Mouse (Mus musculus) ovary, postnatal 14 days (tissue): ENCODE measurements around the gene Lbhd1.
"Not testable (repeated sequence)": the region's sequence is repeated elsewhere in the genome, so short reads cannot be mapped to it uniquely, and the experiment has no call there.

Source experiments
- DNase-seq: peaks from one replicate; pipeline ENCODE4 v3.0.0; 2022; ENCODE audit warnings: low spot score

The Lbhd1 gene

GRCm38 (mm10) chr19:8883616-8884015 lies at the start of gene Lbhd1, which contains the start of gene Gm49403:
Lbhd1 (plus strand) TSS chr19:8883732.
Gm49403 (plus strand) TSS chr19:8883930.
- DNase-seq, result no peak

- not testable (repeated sequence) for DNase-seq
Observed at GRCm38 (mm10) chr19:8836327-8836726, 47.2 kb upstream of the Lbhd1 start.

- peak; percentile 66 for DNase-seq
Observed at GRCm38 (mm10) chr19:8837251-8837791, 46.2 kb upstream of the Lbhd1 start, which contains the start of gene Bscl2. Bscl2 (plus strand) TSS chr19:8837467.

- peak; percentile 44 for DNase-seq
Observed at GRCm38 (mm10) chr19:8838041-8838730, 45.3 kb upstream of the Lbhd1 start.

- no peak for DNase-seq
Observed at GRCm38 (mm10) chr19:8839103-8839907, 44.2 kb upstream of the Lbhd1 start, which contains the start of gene Gng3. Gng3 (minus strand) TSS chr19:8839194.

GRCm38 (mm10) chr19:8839908-8840791 lies 43.4 kb upstream of the Lbhd1 start:
- no peak for DNase-seq

GRCm38 (mm10) chr19:8841012-8841411 lies 42.5 kb upstream of the Lbhd1 start:
- DNase-seq, result no peak

GRCm38 (mm10) chr19:8842961-8843360 lies 40.6 kb upstream of the Lbhd1 start:
- DNase-seq, result no peak

GRCm38 (mm10) chr19:8844371-8845129 lies 39.0 kb upstream of the Lbhd1 start:
- peak; percentile 80 for DNase-seq

- DNase-seq, result no peak
Observed at GRCm38 (mm10) chr19:8848356-8848755, 35.2 kb upstream of the Lbhd1 start.

GRCm38 (mm10) chr19:8850402-8850901 lies 33.1 kb upstream of the Lbhd1 start, which contains the start of gene Lrrn4cl:
Lrrn4cl (plus strand) TSS chr19:8850768.
- DNase-seq, result peak; percentile 39

GRCm38 (mm10) chr19:8851639-8852038 lies 31.9 kb upstream of the Lbhd1 start:
- DNase-seq, result no peak

GRCm38 (mm10) chr19:8852236-8852928 lies 31.1 kb upstream of the Lbhd1 start:
- DNase-seq, result no peak

GRCm38 (mm10) chr19:8853117-8853516 lies 30.4 kb upstream of the Lbhd1 start:
- DNase-seq, result no peak

- no peak for DNase-seq
Observed at GRCm38 (mm10) chr19:8857689-8858088, 25.8 kb upstream of the Lbhd1 start.

- DNase-seq, result no peak
Observed at GRCm38 (mm10) chr19:8859018-8859417, 24.5 kb upstream of the Lbhd1 start.

- no peak for DNase-seq
Observed at GRCm38 (mm10) chr19:8864265-8864664, 19.3 kb upstream of the Lbhd1 start.

GRCm38 (mm10) chr19:8870381-8870780 lies 13.2 kb upstream of the Lbhd1 start:
- DNase-seq, result not testable (repeated sequence)

GRCm38 (mm10) chr19:8870838-8871237 lies 12.7 kb upstream of the Lbhd1 start:
- DNase-seq, result no peak
